Mouse (Mus musculus): ENCODE results near the gene Hhat.

The Hhat gene

GRCm38 (mm10) chr1:192742394-192743251 is 28.4 kb downstream of the Hhat start:
- no peak for DNase-seq

DNA sequence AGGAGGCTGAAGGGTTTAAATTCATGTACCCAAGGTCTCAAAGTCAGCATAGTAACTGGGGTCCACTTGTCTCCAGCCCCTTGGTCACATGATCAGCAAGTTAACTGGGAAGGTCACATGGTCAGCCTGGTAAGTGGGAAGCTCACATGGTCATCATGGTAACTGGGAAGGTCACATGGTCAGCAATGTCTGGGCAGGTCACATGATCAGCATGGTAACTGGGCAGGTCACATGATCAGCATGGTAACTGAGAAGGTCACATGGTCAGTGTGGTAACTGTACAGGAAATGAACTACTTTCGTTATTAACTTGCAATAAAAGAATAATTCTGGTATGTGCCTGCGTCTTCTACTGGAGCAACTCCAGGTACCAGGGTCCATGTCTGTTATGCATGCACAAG is 29.1 kb downstream of the Hhat start:
- DNase-seq: no peak

- no peak for DNase-seq
These were observed 34.5 kb downstream of the Hhat start for GRCm38 (mm10) chr1:192736524-192736923.

DNA sequence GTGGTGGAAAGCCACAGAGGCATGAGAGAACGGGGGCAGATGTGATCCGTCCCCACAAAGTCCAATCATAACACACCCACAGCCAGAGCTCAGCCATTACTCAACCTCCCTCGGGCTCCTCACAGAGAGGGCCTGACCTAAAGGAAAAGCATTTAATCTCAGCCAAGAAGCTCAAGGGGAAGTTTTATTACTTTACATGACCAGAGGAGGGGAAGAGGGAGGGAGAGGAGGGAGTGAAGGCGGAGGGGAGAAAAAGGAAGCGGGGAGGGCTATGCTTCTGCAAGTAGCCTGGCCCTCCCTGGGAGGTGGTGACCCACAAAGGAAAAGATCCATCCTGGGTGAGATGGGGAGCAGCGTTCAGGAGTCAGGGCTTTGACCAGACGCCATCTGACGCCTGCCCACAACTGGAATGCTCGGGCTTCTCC is 35.0 kb downstream of the Hhat start:
- DNase-seq: no peak

- DNase-seq: no peak
These were observed 40.5 kb downstream of the Hhat start for GRCm38 (mm10) chr1:192730517-192730916.

DNA sequence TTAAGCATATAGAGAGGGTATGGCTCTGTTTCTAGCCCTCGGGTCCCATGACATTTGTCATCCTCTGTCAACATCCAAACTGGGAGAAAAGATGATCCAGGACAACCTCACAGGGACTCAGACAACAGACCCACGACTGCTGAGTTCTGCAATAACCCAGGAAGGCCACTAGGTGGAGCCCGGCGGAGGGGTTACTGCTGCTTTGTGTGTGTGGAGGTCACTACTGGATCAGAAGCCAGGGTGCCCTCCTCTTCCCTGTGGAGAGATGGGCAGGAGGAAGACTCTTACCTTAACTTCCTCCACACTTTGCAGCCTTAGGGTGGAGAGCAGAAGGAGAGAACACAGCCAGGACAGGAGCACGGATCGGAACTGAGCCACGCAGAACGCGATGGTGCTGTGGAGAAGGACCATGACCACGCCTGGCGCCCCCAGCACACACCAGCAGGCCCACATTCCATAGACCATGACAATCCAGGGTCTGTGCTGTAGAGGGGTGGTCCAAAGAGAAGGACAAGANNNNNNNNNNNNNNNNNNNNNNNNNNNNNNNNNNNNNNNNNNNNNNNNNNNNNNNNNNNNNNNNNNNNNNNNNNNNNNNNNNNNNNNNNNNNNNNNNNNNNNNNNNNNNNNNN is 43.9 kb downstream of the Hhat start:
- peak; percentile 36 to 62 for DNase-seq

DNA sequence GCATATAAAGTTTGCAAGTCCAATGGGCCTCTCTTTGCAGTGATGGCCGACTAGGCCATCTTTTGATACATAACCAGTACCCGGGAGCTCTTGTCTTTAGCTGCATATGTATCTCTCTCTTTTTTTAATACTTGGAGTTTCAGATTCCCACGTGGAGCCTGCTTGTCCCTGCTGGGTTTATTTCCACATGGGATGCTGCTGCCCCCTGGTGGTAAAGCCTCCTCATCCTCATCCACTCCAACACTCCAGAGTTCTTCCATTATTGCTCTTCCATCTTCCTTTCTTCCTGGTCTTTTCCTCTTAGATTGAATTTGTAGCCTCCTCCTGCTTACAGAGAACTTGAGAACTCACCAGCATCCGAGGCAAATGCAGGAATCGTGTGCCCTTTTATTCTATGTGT is 48.9 kb downstream of the Hhat start:
- peak in 1 of 2 experiments; percentile 50 for DNase-seq

DNA sequence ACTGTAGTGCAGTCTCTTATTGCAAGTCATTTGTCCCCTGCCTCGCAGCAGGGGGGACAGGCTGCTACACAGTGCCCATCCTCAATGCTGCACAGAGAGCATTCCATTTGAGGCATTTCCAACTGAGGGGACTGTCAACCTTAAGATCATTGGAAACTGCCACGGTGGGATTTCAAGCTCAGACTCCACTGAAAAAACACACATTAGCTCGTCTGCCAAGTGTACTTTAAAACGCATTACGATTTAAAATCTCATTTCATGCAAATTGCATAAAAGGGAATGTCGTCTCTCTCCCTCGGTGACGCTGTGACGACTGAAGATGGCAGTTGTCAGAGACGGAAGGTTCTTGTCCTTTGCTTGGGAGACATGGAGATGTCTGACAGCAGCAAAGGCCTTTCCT is 50.9 kb downstream of the Hhat start:
- no peak for DNase-seq

DNA sequence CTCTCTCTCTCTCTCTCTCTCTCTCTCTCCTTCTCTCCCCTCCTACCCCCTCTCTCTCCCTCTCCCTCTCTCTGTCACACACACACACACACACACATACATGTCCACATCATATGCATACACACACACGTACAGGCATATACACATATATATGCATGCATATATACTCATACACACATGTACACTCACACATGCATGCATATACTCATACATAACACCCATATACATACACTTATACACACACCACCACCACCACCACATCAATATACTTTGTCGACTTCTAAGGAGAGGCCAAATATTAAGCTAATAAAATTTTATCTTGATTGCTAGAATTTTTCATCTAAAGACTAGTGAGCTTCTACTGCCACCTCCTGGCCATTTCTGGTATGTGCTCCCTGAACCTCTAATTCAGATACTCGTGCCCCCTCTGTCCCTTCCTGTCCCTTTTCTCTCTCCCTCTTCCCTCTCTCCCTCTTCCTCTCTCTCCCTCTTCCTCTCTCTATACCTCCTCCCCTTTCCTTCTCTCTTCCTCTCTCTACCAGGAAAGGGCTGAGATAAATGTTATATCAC is 59.2 kb downstream of the Hhat start:
- peak in 1 of 2 experiments; percentile 62 for DNase-seq

DNA sequence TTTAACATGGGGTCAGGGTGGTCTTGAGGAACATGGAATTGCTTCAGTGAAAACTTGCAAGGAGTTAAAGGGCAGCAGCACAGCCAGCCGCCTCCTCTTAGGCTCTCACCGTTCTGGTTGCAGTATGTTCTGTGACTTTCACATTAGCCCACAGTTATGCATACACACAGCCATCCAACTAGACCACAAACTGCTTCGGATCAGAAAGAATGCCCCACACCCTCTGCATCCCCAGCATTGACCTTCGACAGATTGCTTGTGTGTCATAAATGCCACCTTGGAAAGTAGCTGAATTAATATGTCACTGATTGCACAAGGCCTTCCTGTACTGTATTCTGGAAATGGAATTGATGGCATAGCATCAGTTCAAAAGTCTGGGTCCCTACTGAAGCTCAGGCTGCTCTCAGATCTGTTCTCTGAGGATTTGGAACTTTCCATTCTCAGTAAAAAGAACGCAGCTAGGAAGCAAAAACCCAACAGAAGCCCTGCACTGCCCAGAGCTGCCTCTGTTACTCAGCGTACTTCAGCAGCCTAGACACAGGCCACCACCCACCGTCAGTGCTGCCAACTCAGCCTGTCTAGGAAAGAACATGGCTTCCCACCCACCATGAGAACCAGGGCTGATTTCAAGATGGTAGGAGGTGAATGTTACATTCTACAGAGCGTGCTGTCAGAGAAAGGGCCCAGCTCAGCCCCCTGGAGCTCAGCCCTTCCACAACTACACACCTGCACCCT is 70.5 kb downstream of the Hhat start:
- DNase-seq: no peak

DNA sequence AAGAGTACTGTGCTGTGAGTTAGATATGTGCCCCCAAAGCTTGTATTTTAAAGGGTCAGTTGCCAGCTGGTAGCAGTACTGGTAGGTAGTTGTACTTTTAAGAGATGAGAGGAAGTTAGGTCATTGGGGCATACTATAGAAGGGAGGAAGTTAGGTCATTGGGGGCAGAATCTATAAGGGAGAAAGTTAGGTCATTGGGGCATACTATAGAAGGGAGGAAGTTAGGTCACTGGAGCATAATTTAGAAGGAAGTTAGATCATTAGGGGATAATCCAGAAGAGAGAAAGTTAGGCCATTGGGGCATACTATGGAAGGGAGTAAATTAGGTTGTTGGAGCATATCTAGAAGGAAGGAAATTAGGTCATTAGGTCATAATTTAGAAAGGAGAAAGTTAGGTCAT is 71.9 kb downstream of the Hhat start:
- no peak for DNase-seq

DNA sequence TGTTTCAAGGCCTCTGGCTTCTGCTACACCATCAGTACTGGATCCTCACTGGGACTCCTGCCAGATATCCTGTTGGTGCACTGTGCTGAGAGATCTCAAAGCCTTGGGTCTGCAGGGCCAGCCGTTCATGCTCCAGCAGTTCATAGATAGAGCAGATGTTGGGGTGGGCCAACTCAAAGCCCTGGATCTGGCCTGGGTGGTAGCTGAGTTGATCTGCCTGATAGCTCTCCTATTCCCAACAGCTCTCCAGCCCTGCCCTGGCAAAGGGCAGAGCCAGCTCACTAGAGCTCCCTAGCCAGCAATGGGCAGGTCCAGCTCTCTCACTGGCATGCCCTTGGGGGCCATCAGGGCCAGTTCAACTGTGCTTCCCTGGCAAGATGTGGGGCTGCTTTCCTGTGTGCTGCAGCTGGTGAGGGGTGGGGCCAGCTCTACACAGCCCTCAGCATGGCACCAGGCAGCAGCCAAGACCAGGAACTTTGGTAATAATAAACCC is 74.6 kb downstream of the Hhat start:
- DNase-seq: no peak

GRCm38 (mm10) chr1:192693644-192694043 is 77.4 kb downstream of the Hhat start:
- no peak for DNase-seq

GRCm38 (mm10) chr1:192692982-192693381 is 78.0 kb downstream of the Hhat start:
- DNase-seq: no peak

DNA sequence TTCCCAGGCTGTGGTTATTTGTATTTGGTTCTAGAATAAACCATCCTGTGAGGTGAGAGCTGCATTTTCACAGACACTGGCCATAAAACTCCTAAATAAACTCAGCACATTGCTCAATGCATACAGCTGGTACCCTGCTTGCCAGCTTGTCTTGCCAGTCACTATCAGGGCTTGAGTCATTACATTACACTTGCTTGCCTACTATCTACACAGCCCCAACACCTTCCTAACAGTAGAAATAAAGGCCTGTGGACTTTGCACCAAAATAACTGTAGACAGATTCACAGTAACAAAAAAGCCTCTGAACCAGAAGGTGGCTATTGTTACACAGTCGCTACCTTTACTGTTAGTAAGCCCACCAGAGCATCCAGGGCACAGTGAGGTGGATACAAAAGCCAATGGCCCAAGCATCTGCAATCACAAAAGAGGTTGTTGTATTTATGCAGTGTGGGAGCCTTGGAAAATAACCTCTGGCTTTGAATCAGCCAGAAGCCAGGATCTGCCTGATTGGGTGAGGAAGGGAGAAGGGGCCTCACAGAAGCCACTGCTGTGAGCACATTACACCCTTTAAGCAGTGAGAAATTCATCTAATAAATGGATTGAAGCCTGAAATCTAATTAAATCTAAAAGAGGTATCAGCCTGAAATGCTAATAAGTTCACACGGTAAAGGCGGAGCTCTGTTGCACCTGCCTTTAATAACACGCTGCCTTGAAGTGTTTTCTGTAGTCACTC is 88.6 kb downstream of the Hhat start:
- no peak for DNase-seq

GRCm38 (mm10) chr1:192677236-192677635 is 93.8 kb downstream of the Hhat start:
- no peak for DNase-seq

DNA sequence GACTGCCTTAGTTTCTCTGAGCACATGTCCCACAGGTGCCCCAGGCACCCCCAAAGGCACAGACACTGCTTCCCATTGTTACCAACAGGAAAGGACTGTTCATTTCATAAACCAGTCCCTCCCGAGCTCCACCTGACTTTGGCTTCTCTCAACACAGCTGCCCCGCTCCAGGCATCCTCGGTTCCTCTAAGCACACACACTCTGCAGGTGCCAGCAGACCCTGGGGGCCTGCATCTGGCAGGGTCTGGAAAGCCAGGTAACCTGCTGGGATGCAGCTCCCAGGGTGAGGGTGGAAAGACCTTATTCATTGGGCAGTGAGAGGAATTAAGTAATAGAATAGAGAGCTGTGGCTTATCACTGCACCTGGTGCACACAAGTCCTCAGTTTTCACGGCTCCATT is 107.4 kb downstream of the Hhat start:
- DNase-seq: no peak

DNA sequence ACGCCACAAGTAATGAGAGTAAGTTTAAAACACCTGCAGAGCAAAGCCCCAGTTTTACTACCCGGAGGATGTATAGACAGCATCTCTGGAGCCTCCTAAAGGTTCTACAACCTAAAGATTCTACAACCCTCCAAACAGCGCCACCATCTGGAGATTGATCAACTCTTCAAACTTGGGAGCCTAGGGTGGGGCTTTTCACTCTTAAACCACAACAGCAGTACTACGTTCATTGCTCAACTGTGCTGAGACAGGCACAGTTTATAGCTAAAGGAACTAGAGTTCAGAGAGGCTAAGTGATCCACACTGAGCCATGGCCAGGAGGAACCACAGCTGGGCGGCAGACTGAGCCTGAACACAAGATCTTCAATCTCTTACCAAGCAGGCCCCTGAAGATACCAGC is 107.9 kb downstream of the Hhat start:
- DNase-seq: no peak

GRCm38 (mm10) chr1:192661612-192662011 is 109.4 kb downstream of the Hhat start:
- no peak for DNase-seq

DNA sequence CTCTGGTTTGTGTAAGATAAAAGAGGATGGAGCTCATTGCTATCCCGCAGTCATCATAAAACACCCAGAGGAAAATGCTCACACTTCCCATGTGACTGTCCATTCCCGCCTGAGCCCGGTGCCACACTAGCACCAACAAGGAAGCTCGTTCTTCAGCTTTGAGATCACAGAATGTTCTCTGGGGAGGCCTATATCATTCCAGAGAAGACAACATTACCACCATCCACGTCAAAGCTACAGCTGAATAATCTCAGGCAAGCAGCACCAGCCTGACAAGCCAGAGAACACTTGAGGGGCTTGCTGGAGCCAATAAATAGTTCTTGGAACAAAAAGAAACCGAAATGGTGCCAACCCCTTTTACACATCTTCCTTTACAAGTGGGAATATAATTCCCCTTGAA is 113.6 kb downstream of the Hhat start:
- DNase-seq: no peak

- no peak for DNase-seq
These were observed 118.9 kb downstream of the Hhat start for GRCm38 (mm10) chr1:192651981-192652605.

GRCm38 (mm10) chr1:192650586-192650985 is 120.4 kb downstream of the Hhat start:
- DNase-seq: no peak
